Mouse (Mus musculus) embryonic facial prominence, embryonic 14.5 days (tissue): ENCODE results near the gene Cab39. TPM values are rescaled to one million over a fixed set of nuclear protein-coding genes. Genes with fewer than 3 reads are reported as not detected.

Source experiments
- microRNA-seq: library from miRNA; unstranded; fragments of <30 nt; microRNA quantifications from one replicate; pipeline ENCODE4, GENCODE M21; 2016; ENCODE audit warnings: borderline number of aligned reads
- polyA plus RNA-seq: library from polyadenylated mRNA; unstranded; fragments of >200 nt; fragmentation: Nextera tagmentation; extraction: Ambion mirVana; gene quantifications from 2 replicates; pipeline ENCODE4 v1.2.1, GENCODE M21; 2014

The Cab39 gene
- polyA plus RNA-seq, 1 experiment from 2014 or later, result 45.2 TPM

Small RNA genes lying within 50 kb of the gene (microRNA-seq; reads per million reads assigned to microRNA genes)
- gene Gm25472 (not detected), gene Mir8096 (not detected)

Other genes starting within 250 kb of the Cab39 start
- gene G530012D18Rik, start 217.8 kb upstream of the Cab39 start, polyA plus RNA-seq, result not detected in 2 replicates
- gene Sp110, start 194.6 kb upstream of the Cab39 start, polyA plus RNA-seq, result 1.4 and 2.3 TPM in 2 replicates
- gene Sp140, start 193.1 kb upstream of the Cab39 start, polyA plus RNA-seq, result 1.3 and 2.0 TPM in 2 replicates
- 2.2 and 2.4 TPM in 2 replicates for gene Sp100, start 143.5 kb upstream of the Cab39 start, polyA plus RNA-seq
- gene A630001G21Rik, start 14.8 kb upstream of the Cab39 start, polyA plus RNA-seq, result 1.7 and 2.5 TPM in 2 replicates
- 158 and 177 TPM in 2 replicates for gene Itm2c, start 100.8 kb downstream of the Cab39 start, polyA plus RNA-seq
- 0.43 and 0.54 TPM in 2 replicates for gene 4933407L21Rik, start 135.0 kb downstream of the Cab39 start, polyA plus RNA-seq
- not detected in 2 replicates for gene Gpr55, start 167.6 kb downstream of the Cab39 start, polyA plus RNA-seq
- not detected in 2 replicates for gene Spata3, start 223.4 kb downstream of the Cab39 start, polyA plus RNA-seq